In the genomic region with DNA sequence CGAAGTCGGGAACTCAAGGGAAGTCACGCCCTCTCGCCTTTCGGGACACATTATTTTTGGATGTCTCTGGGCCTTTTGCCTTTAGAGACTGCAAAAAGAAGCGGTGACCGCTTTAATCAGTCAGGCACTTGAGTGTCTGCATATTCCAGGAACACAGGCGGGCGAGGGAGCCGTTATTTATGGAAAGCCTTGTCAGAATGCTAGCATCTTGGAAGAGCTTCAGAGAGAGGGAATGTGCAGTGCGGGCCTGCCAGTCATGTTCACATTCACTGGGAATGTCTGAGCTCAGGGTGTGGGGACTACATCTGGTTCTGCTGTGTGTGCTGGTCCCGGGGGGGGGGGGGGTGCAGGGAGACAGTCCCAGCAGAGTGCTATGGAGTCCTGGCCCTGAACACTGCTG, we compare ENCODE assay signal across 9 mouse cellular contexts. TPM values are rescaled to one million over a fixed set of nuclear protein-coding genes. Genes with fewer than 3 reads are reported as not detected.
DNase-seq lines count a peak whose midpoint lies in the region; ATAC-seq lines count a peak whose summit lies in the region.
"Had no signal": no experiment of that assay in that cellular context is flagged by ENCODE, and none has a peak within 500 bp of the region (broad histone marks: within the 10 kb centered on the region; RNA-seq: fewer than 3 reads in every experiment).

No protein-coding gene starts in this region.

- no peak for ATAC-seq in erythroblast, adult 5-6 weeks (replicated peaks; ENCODE audit: low FRiP score, poor library complexity, severe bottlenecking)
- ATAC-seq: Patski had no signal

- DNase-seq in left cerebral cortex, adult 18-20 months (ENCODE audit: low spot score in 2 of 2): peak; percentile 13 to 56
- DNase-seq in left cerebral cortex, postnatal 4 days: no peak
- DNase-seq in gastrocnemius, postnatal 10 days: peak; percentile 33
- peak; percentile 75 for DNase-seq in heart, postnatal 4 days
- DNase-seq in right cerebral cortex, postnatal 25 days: peak; percentile 35
- DNase-seq in embryo, embryonic 10 days (ENCODE audit: low spot score): no peak
- no peak for DNase-seq in neural tube, embryonic 10.5 days (ENCODE audit: extremely low spot score, low spot score)

- intact Hi-C loops in left cerebral cortex, postnatal 4 days (cut with DNase I): loop anchor here (10.0 kb wide), 1 partner anchor 151 kb away; the partner anchor contains the start of genes Cars2 and Ing1

RNA-seq across cellular contexts. Expression of gene 1700016D06Rik, which starts 5.0 kb away (rescaled TPM):
- not detected for total RNA-seq in left cerebral cortex, adult 18-20 months (2021)
- total RNA-seq in left cerebral cortex, postnatal 4 days (2021): not detected
- not detected for total RNA-seq in gastrocnemius, postnatal 10 days (2021)
- not detected for total RNA-seq in heart, postnatal 4 days (2021)
- total RNA-seq in erythroblast, adult 5-6 weeks (2015; ENCODE audit: low replicate concordance): not detected in 2 replicates
- total RNA-seq in erythroblast, adult 5-6 weeks (2017; ENCODE audit: low replicate concordance): not detected in 2 replicates

RNA-seq across cellular contexts. Expression of gene Arhgef7, which starts 21.7 kb away (rescaled TPM):
- 100 to 1,000 TPM; 116 to 119 TPM for total RNA-seq in left cerebral cortex, adult 18-20 months (2021)
- 100 to 1,000 TPM; 215 to 219 TPM for total RNA-seq in left cerebral cortex, postnatal 4 days (2021)
- total RNA-seq in gastrocnemius, postnatal 10 days (2021): 10 to 100 TPM; 76.7 to 84.2 TPM
- 100 to 1,000 TPM; 209 to 213 TPM for total RNA-seq in heart, postnatal 4 days (2021)
- total RNA-seq in erythroblast, adult 5-6 weeks (2015; ENCODE audit: low replicate concordance): 5.4 and 10.9 TPM in 2 replicates
- total RNA-seq in erythroblast, adult 5-6 weeks (2017; ENCODE audit: low replicate concordance): 1.9 and 5.6 TPM in 2 replicates

Comparison
In these comparisons a context has a peak if more than half of its experiments do, and no peak if none do; other contexts are left out.
1. DNase-seq: peak in left cerebral cortex, adult 18-20 months (2 of 2), gastrocnemius, postnatal 10 days (single experiment), heart, postnatal 4 days (single experiment) and right cerebral cortex, postnatal 25 days (single experiment); none in left cerebral cortex, postnatal 4 days (single experiment), embryo, embryonic 10 days (single experiment) and neural tube, embryonic 10.5 days (single experiment).
2. RNA of gene Arhgef7, which starts 21.7 kb away (total RNA-seq): 215 to 219 TPM in left cerebral cortex, postnatal 4 days, 209 to 213 TPM in heart, postnatal 4 days, 116 to 119 TPM in left cerebral cortex, adult 18-20 months and 76.7 to 84.2 TPM in gastrocnemius, postnatal 10 days; 1.9 to 10.9 TPM in erythroblast, adult 5-6 weeks; every median in the first group is over 4 times any median in the second.